Mouse (Mus musculus) hindbrain, embryonic 14.5 days (tissue): ENCODE measurements around the gene Ttll4. TPM values are rescaled to one million over a fixed set of nuclear protein-coding genes. Genes with fewer than 3 reads are reported as not detected.

Source experiments
- ATAC-seq: fragments of 200-750 bp; cut with Nextera tagmentation; 2 replicates; pipeline ENCODE4 v1.8.0; 2017; ENCODE audit warnings: moderate number of reproducible peaks, mild to moderate bottlenecking, moderate TSS enrichment, moderate library complexity; ENCODE audit not compliant: low FRiP score
- DNase-seq: peaks from one replicate; pipeline ENCODE4 v3.0.0-alpha.2; 2015; ENCODE audit warnings: low spot score
- H3K27ac ChIP-seq: fragments of 300-500 bp; sonication (generic); 2 replicates; pipeline ENCODE4 v1.5.1; 2014; ENCODE audit warnings: mild to moderate bottlenecking, moderate library complexity
- H3K27me3 ChIP-seq: fragments of 300-500 bp; sonication (generic); 2 replicates; pipeline ENCODE4 v1.6.1; 2014; ENCODE audit warnings: mild to moderate bottlenecking, low read length, mixed read lengths; ENCODE audit not compliant: control insufficient read depth, insufficient read depth
- H3K36me3 ChIP-seq: fragments of 300-500 bp; sonication (generic); replicated peaks from 2 replicates; pipeline ENCODE4 v1.6.1; 2014; ENCODE audit not compliant: control insufficient read depth, insufficient read depth
- H3K4me1 ChIP-seq: fragments of 300-500 bp; sonication (generic); replicated peaks from 2 replicates; pipeline ENCODE4 v1.6.1; 2014; ENCODE audit warnings: antibody characterized with exemption, low read length, mixed read lengths; ENCODE audit not compliant: control insufficient read depth, insufficient read depth
- H3K4me2 ChIP-seq: fragments of 300-500 bp; sonication (generic); replicated peaks from 2 replicates; pipeline ENCODE4 v1.6.1; 2014; ENCODE audit warnings: mild to moderate bottlenecking, moderate library complexity
- H3K4me3 ChIP-seq: fragments of 300-500 bp; sonication (generic); replicated peaks from 2 replicates; pipeline ENCODE4 v1.5.1; 2014; ENCODE audit warnings: mild to moderate bottlenecking, low read length
- H3K9ac ChIP-seq: fragments of 300-500 bp; sonication (generic); 2 replicates; pipeline ENCODE4 v1.6.1; 2014
- H3K9me3 ChIP-seq: fragments of 300-500 bp; sonication (generic); 2 replicates; pipeline ENCODE4 v1.6.1; 2016; ENCODE audit warnings: low read length; ENCODE audit not compliant: control insufficient read depth
- WGBS: fragments of 180-500 bp; shearing (Covaris S2); extraction: QIAGEN DNeasy Blood & Tissue Kit; methylation state at CpG from one replicate; pipeline ENCODE4 v1.1.7; 2014; 5-methylcytosine and 5-hydroxymethylcytosine counted together
- polyA plus RNA-seq: library from polyadenylated mRNA; unstranded; fragments of >200 nt; fragmentation: Nextera tagmentation; extraction: Ambion mirVana; gene quantifications from 2 replicates; pipeline ENCODE4 v1.2.1, GENCODE M21; 2014

Ttll4 gene
- polyA plus RNA-seq, 1 experiment from 2014 or later, result 14.7 TPM

DNA sequence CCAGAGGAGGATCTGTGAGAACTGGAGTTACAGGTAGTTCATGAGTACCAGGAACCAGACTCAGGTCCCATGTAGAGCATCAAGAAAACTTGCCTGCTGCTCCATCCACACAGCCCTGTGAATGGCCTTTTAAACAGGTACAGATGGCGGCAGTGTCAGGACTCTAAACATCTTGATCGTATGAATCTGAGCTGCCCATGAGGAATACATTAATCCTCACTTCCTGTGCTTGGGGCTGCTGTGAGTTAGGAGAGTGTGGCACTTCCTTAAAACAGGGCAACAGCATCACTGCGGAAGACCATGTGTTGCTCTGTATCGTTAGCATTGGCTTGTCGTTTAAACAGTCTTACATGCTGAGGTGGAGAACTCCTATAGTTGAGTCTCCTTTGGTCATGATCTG, 53.9 kb downstream of the Ttll4 start:
- no peak overlapping the region for H3K4me3 ChIP-seq
- no peak overlapping the region for H3K9ac ChIP-seq
- H3K27me3 ChIP-seq, result peaks cover 18% of the 10 kb centered on the region; the same call in 1 of the 2 replicates
- no peak overlapping the region for H3K4me2 ChIP-seq
- no peak overlapping the region for H3K27ac ChIP-seq
- WGBS, result 88% methylated on average over 5 of the region's 5 CpGs
- DNase-seq, result no peak
- H3K4me1 ChIP-seq, result peaks cover 13% of the 10 kb centered on the region
- no peak for ATAC-seq
- H3K9me3 ChIP-seq, result no peaks in the 10 kb centered on the region
- H3K36me3 ChIP-seq, result no peaks in the 10 kb centered on the region

DNA sequence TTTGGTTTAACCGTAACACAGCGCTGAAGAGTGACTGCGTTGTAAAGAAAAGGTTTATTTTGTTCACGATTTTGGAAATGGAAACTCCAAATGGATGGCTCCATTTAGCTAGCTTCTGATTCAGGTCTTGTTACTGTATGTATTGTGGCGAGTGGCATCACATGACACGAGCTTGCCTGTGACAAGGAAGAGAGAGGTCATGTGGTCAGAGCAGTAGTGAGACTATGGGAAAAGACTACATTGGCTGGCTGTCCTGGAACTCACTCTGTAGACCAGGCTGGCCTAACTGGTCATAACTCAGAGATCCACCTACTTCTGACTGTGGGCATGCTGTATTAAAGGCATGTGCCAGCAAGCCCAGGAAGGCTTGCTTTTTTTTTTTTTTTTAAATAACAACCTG, 54.3 kb downstream of the Ttll4 start:
- ATAC-seq (no peak), DNase-seq (no peak)
- H3K27ac ChIP-seq, result no peak overlapping the region
- peaks cover 18% of the 10 kb centered on the region; the same call in 1 of the 2 replicates for H3K27me3 ChIP-seq
- WGBS, result 92% methylated on average over 6 of the region's 6 CpGs
- H3K36me3 ChIP-seq, result no peaks in the 10 kb centered on the region
- peaks cover 13% of the 10 kb centered on the region for H3K4me1 ChIP-seq
- H3K4me3 ChIP-seq, result no peak overlapping the region
- no peaks in the 10 kb centered on the region for H3K9me3 ChIP-seq
- H3K9ac ChIP-seq, result no peak overlapping the region
- H3K4me2 ChIP-seq, result no peak overlapping the region

DNA sequence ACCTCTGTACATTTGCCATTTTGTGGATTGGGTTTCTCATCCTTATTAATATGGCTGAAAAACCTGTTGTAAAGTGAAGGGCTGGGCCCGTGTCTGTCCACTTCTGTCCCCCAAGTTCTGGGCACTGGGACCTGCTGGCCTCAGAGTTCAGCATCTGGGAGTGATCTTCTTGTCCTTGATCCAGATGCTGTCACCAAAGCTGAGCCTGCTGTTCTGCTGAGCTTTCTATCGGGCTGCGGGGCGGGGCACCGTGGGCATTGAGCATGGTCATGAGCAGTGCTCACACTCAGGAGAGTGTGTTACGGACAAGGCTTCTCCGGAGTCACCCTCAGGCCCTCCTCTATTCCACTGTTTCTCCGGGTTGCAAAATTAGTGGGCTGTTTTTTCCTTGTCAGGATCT, 56.6 kb downstream of the Ttll4 start:
- peaks cover 6% of the 10 kb centered on the region for H3K4me1 ChIP-seq
- H3K4me3 ChIP-seq, result no peak overlapping the region
- H3K36me3 ChIP-seq, result no peaks in the 10 kb centered on the region
- peaks cover 10% of the 10 kb centered on the region; the same call in 1 of the 2 replicates for H3K27me3 ChIP-seq
- no peak overlapping the region for H3K4me2 ChIP-seq
- WGBS, result 91% methylated on average over 8 of the region's 8 CpGs
- H3K27ac ChIP-seq, result no peak overlapping the region
- no peak overlapping the region for H3K9ac ChIP-seq
- ATAC-seq (no peak), DNase-seq (no peak)
- no peaks in the 10 kb centered on the region for H3K9me3 ChIP-seq

DNA sequence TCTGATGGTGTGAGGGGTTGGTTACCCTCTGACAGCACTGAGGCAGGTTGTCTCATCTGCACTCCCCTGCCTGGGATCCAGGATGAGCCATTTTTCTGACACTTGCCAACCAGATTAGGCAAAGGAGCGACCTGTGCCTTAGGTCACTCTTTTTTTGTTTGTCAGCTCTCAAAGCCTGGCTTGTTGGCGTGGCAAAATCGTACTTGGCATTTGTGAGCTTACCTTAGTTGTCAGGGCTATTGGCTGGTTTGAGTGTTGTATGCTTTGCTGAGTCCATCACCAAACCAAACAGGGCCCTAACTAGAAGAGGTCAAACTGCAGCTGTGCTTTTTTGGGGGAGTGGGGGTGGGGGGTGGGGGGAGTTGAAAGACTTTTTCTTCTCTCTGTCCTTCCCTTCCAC, 57.7 kb downstream of the Ttll4 start:
- H3K4me3 ChIP-seq, result no peak overlapping the region
- no peaks in the 10 kb centered on the region for H3K36me3 ChIP-seq
- no peak overlapping the region for H3K9ac ChIP-seq
- no peaks in the 10 kb centered on the region for H3K27me3 ChIP-seq
- no peak for ATAC-seq
- H3K4me1 ChIP-seq, result no peaks in the 10 kb centered on the region
- H3K4me2 ChIP-seq, result no peak overlapping the region
- H3K9me3 ChIP-seq, result no peaks in the 10 kb centered on the region
- no peak for DNase-seq
- WGBS, result 81% methylated on average over 3 of the region's 3 CpGs
- H3K27ac ChIP-seq, result no peak overlapping the region

- Histone ChIP-seq H3K4me2 (no peak overlapping the region), H3K9ac (no peak overlapping the region), H3K27ac (no peak overlapping the region), H3K9me3 (no peaks in the 10 kb centered on the region), H3K27me3 (no peaks in the 10 kb centered on the region), H3K4me3 (no peak overlapping the region), H3K4me1 (no peaks in the 10 kb centered on the region), H3K36me3 (no peaks in the 10 kb centered on the region)
- 79% methylated on average over 6 of the region's 6 CpGs for WGBS
- DNase-seq, result no peak
- no peak for ATAC-seq
These were observed 60.1 kb downstream of the Ttll4 start for GRCm38 (mm10) chr1:74721657-74722056.

DNA sequence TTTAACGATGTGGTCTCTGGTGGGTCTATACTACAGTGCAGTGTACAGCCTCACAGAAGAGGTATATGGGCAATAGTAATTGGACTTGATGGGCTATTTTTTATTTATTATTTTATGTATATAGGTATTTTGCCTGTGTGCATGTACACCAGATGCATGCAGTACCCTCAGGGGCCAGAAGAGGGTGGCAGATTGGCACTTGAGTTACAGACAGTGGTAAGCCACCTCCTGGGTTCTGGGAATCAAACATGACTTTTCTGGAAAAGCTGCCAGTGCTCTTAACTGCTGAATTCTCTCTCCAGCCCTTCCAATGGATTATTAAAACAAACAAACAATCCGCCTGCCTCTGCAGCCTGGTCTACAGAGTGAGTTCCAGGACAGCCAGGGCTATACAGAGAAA, 62.2 kb downstream of the Ttll4 start:
- 79% methylated on average over 2 of the region's 2 CpGs for WGBS
- DNase-seq, result no peak
- ATAC-seq, result no peak

GRCm38 (mm10) chr1:74726114-74726513, 64.6 kb downstream of the Ttll4 start:
- H3K36me3 ChIP-seq, result no peaks in the 10 kb centered on the region
- H3K9ac ChIP-seq, result no peak overlapping the region
- H3K27me3 ChIP-seq, result no peaks in the 10 kb centered on the region
- no peak overlapping the region for H3K4me2 ChIP-seq
- ATAC-seq (no peak), DNase-seq (no peak)
- no peak overlapping the region for H3K27ac ChIP-seq
- 85% methylated on average over 5 of the region's 5 CpGs for WGBS
- no peaks in the 10 kb centered on the region for H3K4me1 ChIP-seq
- H3K4me3 ChIP-seq, result no peak overlapping the region
- H3K9me3 ChIP-seq, result no peaks in the 10 kb centered on the region

More for the DNA sequence above, 62.2 kb downstream of the Ttll4 start:
- no peak overlapping the region for H3K27ac ChIP-seq
- H3K4me1 ChIP-seq, result no peaks in the 10 kb centered on the region
- no peak overlapping the region for H3K4me2 ChIP-seq
- no peak overlapping the region for H3K9ac ChIP-seq
- no peaks in the 10 kb centered on the region for H3K27me3 ChIP-seq
- no peaks in the 10 kb centered on the region for H3K36me3 ChIP-seq
- H3K4me3 ChIP-seq, result no peak overlapping the region
- H3K9me3 ChIP-seq, result no peaks in the 10 kb centered on the region

GRCm38 (mm10) chr1:74726674-74727073, 65.1 kb downstream of the Ttll4 start:
- no peak overlapping the region for H3K9ac ChIP-seq
- no peaks in the 10 kb centered on the region for H3K9me3 ChIP-seq
- no peaks in the 10 kb centered on the region for H3K4me1 ChIP-seq
- H3K36me3 ChIP-seq, result no peaks in the 10 kb centered on the region
- H3K27ac ChIP-seq, result no peak overlapping the region
- WGBS, result 90% methylated on average over 5 of the region's 5 CpGs
- ATAC-seq, result no peak
- no peak overlapping the region for H3K4me3 ChIP-seq
- no peaks in the 10 kb centered on the region for H3K27me3 ChIP-seq
- no peak for DNase-seq
- H3K4me2 ChIP-seq, result no peak overlapping the region

- ATAC-seq (no peak), DNase-seq (no peak)
- WGBS, result 84% methylated on average over 8 of the region's 8 CpGs
- no peak overlapping the region for H3K27ac ChIP-seq
- no peak overlapping the region for H3K4me3 ChIP-seq
- H3K9me3 ChIP-seq, result no peaks in the 10 kb centered on the region
- H3K4me2 ChIP-seq, result no peak overlapping the region
- no peaks in the 10 kb centered on the region for H3K4me1 ChIP-seq
- H3K27me3 ChIP-seq, result no peaks in the 10 kb centered on the region
- H3K36me3 ChIP-seq, result no peaks in the 10 kb centered on the region
- H3K9ac ChIP-seq, result no peak overlapping the region
These were observed 66.9 kb downstream of the Ttll4 start for GRCm38 (mm10) chr1:74728446-74728845.

GRCm38 (mm10) chr1:74736977-74737376, 75.4 kb downstream of the Ttll4 start:
- no peak overlapping the region for H3K4me3 ChIP-seq
- 91% methylated on average over 12 of the region's 12 CpGs for WGBS
- no peak overlapping the region for H3K4me2 ChIP-seq

More at GRCm38 (mm10) chr1:74736977-74737376, 75.4 kb downstream of the Ttll4 start:
- Histone ChIP-seq H3K36me3 (no peaks in the 10 kb centered on the region), H3K27me3 (no peaks in the 10 kb centered on the region), H3K4me1 (no peaks in the 10 kb centered on the region), H3K27ac (no peak overlapping the region), H3K9me3 (no peaks in the 10 kb centered on the region), H3K9ac (no peak overlapping the region)
- DNase-seq, result no peak
- no peak for ATAC-seq
